Mouse (Mus musculus) heart, adult 2 months (tissue): Measurements from ENCODE around the gene Khdc4. TPM values are rescaled to one million over a fixed set of nuclear protein-coding genes. Genes with fewer than 3 reads are reported as not detected.

Experiments
- DNase-seq, 2 experiments: peaks; one replicate each; pipeline ENCODE4 v3.0.0; 2021
- H3K27ac ChIP-seq: fragments of 200-600 bp; 2 replicates; pipeline ENCODE4 v1.8.1; 2022
- H3K27me3 ChIP-seq: fragments of 200-500 bp; 2 replicates; pipeline ENCODE4 v1.6.1; 2012; ENCODE audit warnings: mild to moderate bottlenecking, low read length, inconsistent platforms, mixed read lengths; ENCODE audit not compliant: control insufficient read depth, insufficient read depth
- H3K36me3 ChIP-seq: fragments of 200-500 bp; 2 replicates; pipeline ENCODE4 v1.6.1; 2012; ENCODE audit warnings: low read length, inconsistent platforms; ENCODE audit not compliant: control insufficient read depth, insufficient read depth
- H3K4me1 ChIP-seq: fragments of 200-500 bp; 2 replicates; pipeline ENCODE4 v1.6.1; 2011; ENCODE audit warnings: low read length; ENCODE audit not compliant: control insufficient read depth, insufficient read depth
- H3K4me3 ChIP-seq: fragments of 200-600 bp; 2 replicates; pipeline ENCODE4 v1.8.1; 2022
- H3K79me2 ChIP-seq: fragments of 200-500 bp; replicated peaks from 2 replicates; pipeline ENCODE4 v1.6.1; 2012; ENCODE audit warnings: mild to moderate bottlenecking, inconsistent platforms, low read length, moderate library complexity, mixed read lengths; ENCODE audit not compliant: control insufficient read depth, insufficient read depth
- H3K9ac ChIP-seq: fragments of 200-500 bp; 2 replicates; pipeline ENCODE4 v1.6.1; 2012; ENCODE audit warnings: low read depth, mild to moderate bottlenecking, control low read depth, inconsistent platforms, low read length, mixed read lengths
- CTCF ChIP-seq: fragments of 200-600 bp; IDR thresholded peaks from 2 replicates; pipeline ENCODE4 v1.8.1; 2022; ENCODE audit warnings: antibody characterized with exemption, mild to moderate bottlenecking, moderate library complexity
- EP300 ChIP-seq: fragments of 200-500 bp; IDR thresholded peaks from 2 replicates; pipeline ENCODE4 v1.6.1; 2011; ENCODE audit warnings: low read depth, low read length, control low read depth; ENCODE audit not compliant: insufficient read depth
- POLR2A ChIP-seq: fragments of 200-500 bp; IDR thresholded peaks from 2 replicates; pipeline ENCODE4 v1.6.1; 2011; ENCODE audit warnings: mild to moderate bottlenecking, low read depth, low read length, control low read depth; ENCODE audit not compliant: insufficient read depth
- WGBS: fragments of 180-500 bp; shearing (Covaris S2); methylation state at CpG from one replicate; pipeline ENCODE4 v1.1.7; 2018; 5-methylcytosine and 5-hydroxymethylcytosine counted together
- intact Hi-C: fragments of 180-260 bp; cut with DNase I; formaldehyde crosslinking; loops from one replicate; pipeline ENCODE4 v1.15.1; 2025
- polyA plus RNA-seq: library from polyadenylated mRNA; depleted of rRNA; stranded (reverse); fragments of >200 nt; gene quantifications from 2 replicates; pipeline ENCODE4 v1.2.3, GENCODE M21; 2012
- total RNA-seq, 2 experiments: library from RNA; stranded (reverse); gene quantifications; 2 replicates each; pipeline ENCODE4 v1.2.3; 2021

The Khdc4 gene
- total and polyA plus RNA-seq, 3 experiments, result 24.9 to 29.9 (median 25.7) TPM

DNA sequence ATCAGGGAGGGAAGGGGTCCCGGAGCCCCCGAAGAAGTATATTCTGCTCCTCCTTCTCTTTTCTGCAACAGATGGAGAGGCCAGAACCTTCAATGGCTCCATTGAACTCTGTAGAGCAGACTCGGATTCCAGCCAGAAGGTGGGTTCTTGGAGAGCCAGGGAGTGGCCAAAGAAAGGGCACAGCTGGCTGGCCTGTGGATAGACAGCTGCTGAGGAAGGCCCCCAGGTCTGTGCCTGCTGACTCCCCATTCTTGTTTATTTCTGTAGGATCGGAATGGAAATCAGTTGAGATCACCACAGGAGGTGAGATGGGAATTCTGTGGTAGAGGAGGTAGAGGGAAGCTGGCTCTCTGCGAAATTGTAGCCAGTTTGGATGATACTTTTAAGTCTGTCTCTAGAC is 42.5 kb upstream of the Khdc4 start:
- H3K4me1 ChIP-seq, result no peaks in the 10 kb centered on the region
- H3K27me3 ChIP-seq, result no peaks in the 10 kb centered on the region
- intact Hi-C loops, result no loop called here
- DNase-seq, result no peak
- 82% methylated on average over 5 of the region's 5 CpGs for WGBS
- no peak for TF ChIP-seq CTCF
- no peaks in the 10 kb centered on the region for H3K79me2 ChIP-seq
- H3K4me3 ChIP-seq, result no peak overlapping the region
- no peaks in the 10 kb centered on the region for H3K36me3 ChIP-seq
- no peak overlapping the region for H3K9ac ChIP-seq
- H3K27ac ChIP-seq, result no peak overlapping the region

DNA sequence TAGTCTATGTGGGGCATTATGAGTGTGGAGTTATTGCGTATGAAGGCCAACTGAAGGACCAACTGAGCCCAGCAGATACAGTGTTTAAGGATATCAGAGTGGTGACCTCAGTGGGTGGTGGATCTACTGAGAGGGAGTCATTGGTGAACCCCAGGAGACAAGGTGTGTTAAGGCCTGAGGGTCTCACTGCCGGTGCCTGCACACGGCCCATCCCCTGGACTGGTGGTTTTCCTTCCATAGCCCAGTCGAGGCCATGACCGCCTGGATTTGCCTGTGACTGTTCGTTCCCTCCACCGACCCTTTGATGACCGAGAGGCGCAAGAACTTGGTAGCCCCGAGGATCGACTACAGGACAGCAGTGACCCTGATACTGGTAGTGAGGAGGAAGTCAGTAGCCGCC is 39.7 kb upstream of the Khdc4 start:
- Histone ChIP-seq H3K4me1 (no peaks in the 10 kb centered on the region), H3K4me3 (no peak overlapping the region), H3K79me2 (no peaks in the 10 kb centered on the region), H3K9ac (no peak overlapping the region), H3K36me3 (no peaks in the 10 kb centered on the region), H3K27me3 (no peaks in the 10 kb centered on the region), H3K27ac (no peak overlapping the region)
- DNase-seq, result peak in 1 of 2 experiments; percentile 17
- TF ChIP-seq EP300, result no peak
- TF ChIP-seq CTCF, result no peak
- TF ChIP-seq POLR2A, result no peak
- intact Hi-C loops, result no loop called here
- WGBS, result 84% methylated on average over 12 of the region's 12 CpGs

DNA sequence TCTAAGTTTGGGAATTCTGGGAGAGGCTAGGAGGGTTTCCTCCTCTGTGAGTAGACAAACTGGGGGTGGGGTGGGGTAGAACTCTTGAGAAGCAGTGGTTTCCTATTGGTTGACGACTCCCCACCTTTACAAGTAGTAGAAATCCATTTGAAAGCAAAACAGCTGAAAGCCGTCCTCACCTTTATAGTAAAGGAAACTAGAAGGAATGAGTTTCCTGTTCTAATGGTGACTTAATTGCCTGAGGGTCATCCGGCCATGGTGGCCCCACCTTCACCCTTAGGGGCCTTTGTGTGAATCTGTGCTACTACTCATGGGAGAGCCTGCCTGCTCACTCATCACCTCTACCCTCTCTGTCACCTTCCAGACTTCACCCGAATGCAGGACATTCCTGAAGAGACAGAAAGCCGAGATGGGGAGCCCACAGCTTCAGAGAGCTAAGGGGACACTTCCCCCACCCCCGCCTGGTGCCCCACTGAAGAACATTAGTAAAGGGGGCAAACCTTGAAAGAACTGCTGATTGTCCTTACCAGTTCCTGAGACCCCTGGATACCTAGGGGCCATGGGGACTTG is 39.1 kb upstream of the Khdc4 start:
- no peaks in the 10 kb centered on the region for H3K27me3 ChIP-seq
- TF ChIP-seq CTCF, result no peak
- no peak for TF ChIP-seq EP300
- no peak for TF ChIP-seq POLR2A
- DNase-seq, result no peak
- intact Hi-C loops, result no loop called here
- no peak overlapping the region for H3K9ac ChIP-seq
- no peaks in the 10 kb centered on the region for H3K4me1 ChIP-seq
- H3K36me3 ChIP-seq, result no peaks in the 10 kb centered on the region
- no peaks in the 10 kb centered on the region for H3K79me2 ChIP-seq
- H3K4me3 ChIP-seq, result no peak overlapping the region
- WGBS, result 64% methylated on average over 6 of the region's 6 CpGs
- H3K27ac ChIP-seq, result no peak overlapping the region

DNA sequence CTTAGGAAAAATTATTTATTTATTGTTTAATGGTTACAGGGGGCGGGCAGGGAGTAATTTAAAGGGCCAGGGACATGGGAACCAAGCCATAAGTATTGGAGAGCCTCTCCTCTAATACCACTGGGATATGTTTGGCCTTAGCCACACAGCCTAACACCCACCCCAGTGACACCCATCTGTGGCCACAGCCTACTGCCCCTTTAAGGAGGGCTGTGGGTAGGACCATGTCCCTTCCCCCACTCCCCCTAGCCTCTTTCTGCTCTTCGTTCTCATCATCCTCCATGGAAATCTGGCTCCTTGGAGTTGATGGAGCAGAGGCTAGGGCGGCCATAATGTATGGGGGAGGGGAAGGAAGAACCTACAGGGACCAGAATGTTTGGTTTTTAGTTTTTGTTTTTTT is 38.5 kb upstream of the Khdc4 start:
- WGBS, result 82% methylated on average over 3 of the region's 3 CpGs
- H3K4me3 ChIP-seq, result no peak overlapping the region
- H3K27ac ChIP-seq, result no peak overlapping the region
- H3K9ac ChIP-seq, result no peak overlapping the region
- H3K4me1 ChIP-seq, result no peaks in the 10 kb centered on the region
- TF ChIP-seq CTCF (no peak), EP300 (no peak), POLR2A (no peak)
- H3K27me3 ChIP-seq, result no peaks in the 10 kb centered on the region
- H3K79me2 ChIP-seq, result no peaks in the 10 kb centered on the region
- no peaks in the 10 kb centered on the region for H3K36me3 ChIP-seq
- intact Hi-C loops, result no loop called here
- DNase-seq, result no peak

DNA sequence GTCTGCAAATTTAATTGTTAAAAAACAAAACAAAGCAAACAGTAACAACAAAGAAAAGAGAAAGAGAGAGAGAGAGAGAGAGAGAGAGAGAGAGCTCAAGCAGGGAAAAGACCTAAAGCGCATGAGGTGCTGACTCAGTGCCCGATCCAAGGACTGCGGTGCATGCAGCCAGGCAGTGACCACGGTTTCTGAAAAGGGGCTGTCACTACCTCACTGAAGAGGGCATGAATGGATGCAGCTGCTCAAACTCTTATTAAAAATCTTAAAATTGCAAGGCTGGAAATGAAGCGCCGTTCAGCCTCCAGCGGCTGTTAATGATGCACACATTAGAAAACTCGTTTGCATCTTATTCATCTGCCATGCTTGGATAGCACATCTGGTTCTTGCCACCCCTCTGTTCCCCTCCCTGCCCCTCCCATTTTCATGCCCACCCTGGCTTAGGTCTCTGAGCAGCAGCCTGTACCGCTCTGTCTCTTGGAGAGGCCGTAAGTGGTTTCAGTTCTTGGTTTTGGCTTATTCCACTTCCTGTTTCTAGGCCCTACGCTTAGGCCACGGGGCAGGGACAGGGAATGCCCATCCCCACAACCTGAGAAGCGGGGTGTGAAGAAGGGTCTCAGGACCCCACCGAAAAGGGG is 37.7 kb upstream of the Khdc4 start:
- Histone ChIP-seq H3K27me3 (no peaks in the 10 kb centered on the region), H3K9ac (no peak overlapping the region), H3K79me2 (no peaks in the 10 kb centered on the region), H3K36me3 (no peaks in the 10 kb centered on the region), H3K4me3 (no peak overlapping the region), H3K27ac (no peak overlapping the region), H3K4me1 (peaks cover under 1% of the 10 kb centered on the region; the same call in 1 of the 2 replicates)
- TF ChIP-seq POLR2A (no peak), EP300 (no peak), CTCF (no peak)
- DNase-seq, result no peak
- 71% methylated on average over 14 of the region's 14 CpGs for WGBS
- intact Hi-C loops, result no loop called here

DNA sequence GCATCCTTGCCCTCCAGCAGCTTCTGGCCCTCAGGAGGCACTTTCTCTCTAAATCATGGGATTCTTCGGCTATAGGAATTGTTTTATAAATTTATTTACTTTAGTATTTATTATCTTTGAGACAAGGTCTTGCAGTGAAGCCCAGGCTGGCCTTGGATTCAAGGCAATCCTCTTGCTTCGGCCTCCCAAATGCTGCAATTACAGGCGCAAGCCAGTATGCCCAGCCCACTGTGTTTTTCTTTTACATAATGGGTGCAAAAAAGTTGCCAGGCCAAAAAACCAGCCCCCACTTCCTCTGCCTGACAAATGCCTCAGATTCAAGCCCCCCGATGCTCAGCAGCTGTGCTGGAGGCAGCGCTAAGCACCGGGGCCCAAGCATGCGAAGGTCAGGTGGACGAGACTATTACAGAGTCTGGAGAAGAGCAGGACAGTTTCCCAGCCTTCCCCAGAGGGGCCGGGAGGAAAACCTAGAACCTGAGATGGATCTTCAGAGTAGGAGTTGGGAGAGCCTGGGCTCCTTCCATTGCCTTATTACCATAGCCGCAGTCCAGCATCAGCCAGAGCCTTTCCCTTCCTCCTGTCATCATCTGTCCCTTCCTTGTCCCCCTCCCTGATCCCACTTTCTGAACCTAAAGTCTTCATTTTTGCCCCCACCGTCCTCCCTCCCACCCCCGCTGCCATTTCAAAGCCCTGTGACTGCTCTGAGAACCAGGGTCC is 37.0 kb upstream of the Khdc4 start:
- Histone ChIP-seq H3K9ac (no peak overlapping the region), H3K27ac (no peak overlapping the region), H3K4me1 (peaks cover 3% of the 10 kb centered on the region; the same call in 1 of the 2 replicates), H3K36me3 (no peaks in the 10 kb centered on the region), H3K79me2 (no peaks in the 10 kb centered on the region), H3K4me3 (no peak overlapping the region), H3K27me3 (no peaks in the 10 kb centered on the region)
- 81% methylated on average over 12 of the region's 12 CpGs for WGBS
- TF ChIP-seq POLR2A (no peak), CTCF (no peak), EP300 (no peak)
- peak; percentile 3 to 17 for DNase-seq
- intact Hi-C loops, result no loop called here
